Mouse (Mus musculus) kidney, adult 8-10 months (tissue): ENCODE measurements at regions not wholly inside any gene's neighbourhood (a gene's known extent, or its start where the extent isn't known, plus 50 kb on each side); places are given as distances from the start of the nearest gene placed in this dataset.
"Not testable (repeated sequence)": the region's sequence is repeated elsewhere in the genome, so short reads cannot be mapped to it uniquely, and the experiment has no call there.

Experiments
- DNase-seq, 2 experiments: peaks; one replicate each; pipeline ENCODE4 v3.0.0; 2022

- DNase-seq = no peak
Measured at GRCm38 (mm10) chr10:25695798-25696197, 159.7 kb upstream of the Smlr1 start.

GRCm38 (mm10) chr10:25681243-25681642, 145.2 kb upstream of the Smlr1 start:
- peak; percentile 5 to 55 for DNase-seq

GRCm38 (mm10) chr10:25677889-25678288, 141.8 kb upstream of the Smlr1 start:
- DNase-seq = no peak

GRCm38 (mm10) chr10:25675368-25675767, 139.3 kb upstream of the Smlr1 start:
- DNase-seq = no peak

GRCm38 (mm10) chr10:25670061-25670460, 134.0 kb upstream of the Smlr1 start:
- DNase-seq = no peak

- DNase-seq = no peak
Measured at GRCm38 (mm10) chr10:25652742-25653563, 116.9 kb upstream of the Smlr1 start.

- DNase-seq = no peak
Measured at GRCm38 (mm10) chr10:25647740-25648139, 111.7 kb upstream of the Smlr1 start.

GRCm38 (mm10) chr10:25643518-25643993, 107.5 kb upstream of the Smlr1 start:
- DNase-seq = no peak

GRCm38 (mm10) chr10:25642079-25642696, 106.1 kb upstream of the Smlr1 start:
- no peak for DNase-seq

GRCm38 (mm10) chr10:25633058-25633614, 97.1 kb upstream of the Smlr1 start:
- no peak for DNase-seq

- DNase-seq = no peak
Measured at GRCm38 (mm10) chr10:25632306-25632705, 96.2 kb upstream of the Smlr1 start.

- DNase-seq = no peak
Measured at GRCm38 (mm10) chr10:25622585-25622984, 86.5 kb upstream of the Smlr1 start.

- DNase-seq = not testable (repeated sequence)
Measured at GRCm38 (mm10) chr10:25621747-25622134, 85.7 kb upstream of the Smlr1 start.

GRCm38 (mm10) chr10:25620939-25621746, 85.1 kb upstream of the Smlr1 start:
- no peak for DNase-seq

- DNase-seq = no peak
Measured at GRCm38 (mm10) chr10:25619702-25620101, 83.6 kb upstream of the Smlr1 start.

- DNase-seq = no peak
Measured at GRCm38 (mm10) chr10:25601471-25601870, 65.4 kb upstream of the Smlr1 start.

- DNase-seq = no peak
Measured at GRCm38 (mm10) chr10:25589316-25589645, 53.2 kb upstream of the Smlr1 start.

- DNase-seq = no peak
Measured at GRCm38 (mm10) chr10:25588611-25589315, 52.7 kb upstream of the Smlr1 start.
